Mouse (Mus musculus) G1E (cell line): Measurements from ENCODE around the gene Irgm1. TPM values are rescaled to one million over a fixed set of nuclear protein-coding genes. Genes with fewer than 3 reads are reported as not detected.
A peak's percentile ranks its signal among the peaks of the same experiment; 100 is the strongest.
"Not testable (repeated sequence)": the region's sequence is repeated elsewhere in the genome, so short reads cannot be mapped to it uniquely, and the experiment has no call there.

ENCODE experiments used
- ATAC-seq: 2 replicates; pipeline ENCODE4 v1.8.0; 2016; ENCODE audit warnings: mild to moderate bottlenecking; ENCODE audit not compliant: insufficient number of reproducible peaks, poor library complexity, low FRiP score, severe bottlenecking; ENCODE audit errors: extremely low read depth
- DNase-seq: peaks from one replicate; pipeline ENCODE4 v3.0.0; 2012; ENCODE audit warnings: low spot score
- H3K27me3 ChIP-seq: 2 replicates; pipeline ENCODE4 v1.6.1; 2012; ENCODE audit warnings: mild to moderate bottlenecking, low read length, inconsistent platforms; ENCODE audit not compliant: insufficient read depth
- H3K36me3 ChIP-seq: replicated peaks from 2 replicates; pipeline ENCODE3; 2012; ENCODE audit warnings: mild to moderate bottlenecking, inconsistent platforms
- H3K4me1 ChIP-seq: 2 replicates; pipeline ENCODE4 v1.6.1; 2012; ENCODE audit warnings: low read depth, low read length, inconsistent platforms, mixed read lengths; ENCODE audit not compliant: insufficient read depth
- H3K4me3 ChIP-seq: 2 replicates; pipeline ENCODE4 v1.5.1; 2012; ENCODE audit warnings: low read depth, mild to moderate bottlenecking, inconsistent platforms, low read length, moderate library complexity, mixed read lengths
- H3K9me3 ChIP-seq: replicated peaks from 2 replicates; pipeline ENCODE4 v1.6.1; 2012; ENCODE audit warnings: inconsistent platforms
- CTCF ChIP-seq: IDR thresholded peaks from 2 replicates; pipeline ENCODE4 v1.5.1; 2012; ENCODE audit warnings: low read depth, low read length, inconsistent platforms, mixed read lengths
- GATA1 ChIP-seq: IDR thresholded peaks from 2 replicates; pipeline ENCODE4 v1.6.1; 2012; ENCODE audit warnings: borderline replicate concordance, low read length, inconsistent platforms, mixed read lengths
- GATA2 ChIP-seq: IDR thresholded peaks from 2 replicates; pipeline ENCODE4 v1.6.1; 2012; ENCODE audit warnings: low read depth, low read length, inconsistent platforms, borderline replicate concordance
- POLR2AphosphoS5 ChIP-seq: IDR thresholded peaks from 2 replicates; pipeline ENCODE4 v1.6.1; 2012; ENCODE audit warnings: low read depth, low read length, inconsistent platforms; ENCODE audit not compliant: insufficient replicate concordance
- TAL1 ChIP-seq: conservative IDR thresholded peaks from 2 replicates; pipeline ENCODE4 v1.6.1; 2012; ENCODE audit warnings: low read depth, low read length, inconsistent platforms, mixed read lengths
- polyA plus RNA-seq: library from polyadenylated mRNA; stranded (reverse); fragments of >175 nt; gene quantifications from 2 replicates; pipeline ENCODE4 v1.2.3, GENCODE M21; 2012
- total RNA-seq, 2 experiments: library from RNA; stranded (forward) in 1 of 2; stranded (reverse) in 1 of 2; fragments of 200-1000 nt in 1 of 2; fragments of >200 nt in 1 of 2; fragmentation: Nextera tagmentation in 1 of 2; gene quantifications; 2 replicates each; pipeline ENCODE4 v1.2.3; 2014 to 2017

The Irgm1 gene
- total RNA-seq (2014; fragmentation: Nextera tagmentation) (39.3 and 44.2 TPM in 2 replicates), total RNA-seq (2017) (73.5 and 75.4 TPM in 2 replicates), polyA plus RNA-seq (2.3 and 2.9 TPM in 2 replicates)

DNA sequence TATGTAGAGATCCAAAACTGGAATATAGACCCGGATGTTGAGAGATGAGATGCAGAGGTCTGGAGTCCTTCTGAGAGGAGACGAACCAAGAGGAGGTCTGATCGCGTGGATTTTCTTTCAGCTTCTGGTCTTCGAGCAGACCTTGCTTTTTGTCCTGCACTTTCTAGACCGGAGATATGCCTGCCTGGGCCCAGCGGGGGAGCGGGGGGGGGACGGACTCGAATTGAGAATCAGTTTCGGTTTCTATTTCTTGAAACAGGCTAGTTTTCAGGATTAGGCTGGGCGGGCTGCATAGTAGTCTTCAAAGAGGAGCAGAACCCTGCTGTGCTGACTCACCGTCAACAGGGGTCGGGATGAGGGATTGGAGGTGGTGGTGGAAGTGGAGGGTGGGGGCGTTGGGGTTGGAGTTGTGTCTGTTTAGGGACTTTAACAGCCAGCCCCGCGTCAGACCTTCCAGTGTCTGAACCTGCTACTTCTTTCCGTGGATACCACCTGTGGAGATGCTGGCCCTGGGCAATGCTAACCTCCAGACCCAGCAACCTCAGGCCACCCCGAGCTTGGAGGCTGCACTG, at the start of gene Irgm1:
Gene Irgm1, minus strand, starts transcription at position 483 of the 572 bp plus-strand sequence.
- Histone ChIP-seq H3K4me3 (peak within 1 kb of the TSS; percentile 75), H3K27me3 (no peaks in the 10 kb centered on the region), H3K36me3 (peaks cover 29% of the 10 kb centered on the region), H3K4me1 (peaks cover 77% of the 10 kb centered on the region), H3K9me3 (no peaks in the 10 kb centered on the region)
- ATAC-seq, result 0 out of 2 replicates have a peak, but pooled peaks have one; percentile 23
- no peak for TF ChIP-seq GATA2
- no peak for TF ChIP-seq POLR2AphosphoS5
- no peak for TF ChIP-seq GATA1
- TF ChIP-seq TAL1, result no peak
- no peak for TF ChIP-seq CTCF
- peak; percentile 53 for DNase-seq

DNA sequence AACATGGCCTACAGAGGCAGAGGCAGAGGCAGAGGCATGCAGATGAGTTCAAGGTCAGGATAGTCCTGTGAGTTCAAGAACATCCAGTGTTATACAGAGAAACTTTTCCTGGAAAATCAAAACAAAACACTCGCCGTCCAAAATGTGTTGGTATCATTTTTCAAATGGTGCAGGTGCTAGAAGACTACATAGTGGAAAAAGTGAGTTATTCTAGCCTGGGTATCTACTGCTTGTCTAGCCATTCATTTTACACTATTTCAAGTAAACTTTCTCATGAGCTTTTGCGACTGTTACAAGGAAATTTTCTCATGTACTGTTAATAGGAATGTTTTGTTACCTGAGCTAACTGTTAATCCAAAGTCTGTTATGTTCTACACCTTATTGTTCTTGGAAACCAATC, 46.9 kb upstream of the Irgm1 start:
- DNase-seq (no peak), ATAC-seq (no peak)
- Histone ChIP-seq H3K4me3 (no peak overlapping the region), H3K27me3 (no peaks in the 10 kb centered on the region), H3K36me3 (no peaks in the 10 kb centered on the region), H3K4me1 (peaks cover 4% of the 10 kb centered on the region; the same call in 1 of the 2 replicates), H3K9me3 (no peaks in the 10 kb centered on the region)
- TF ChIP-seq POLR2AphosphoS5, result no peak

GRCm38 (mm10) chr11:48913611-48914010, 42.1 kb upstream of the Irgm1 start:
- ATAC-seq, result no peak
- peaks cover 12% of the 10 kb centered on the region for H3K4me1 ChIP-seq
- H3K9me3 ChIP-seq, result no peaks in the 10 kb centered on the region
- H3K36me3 ChIP-seq, result no peaks in the 10 kb centered on the region
- no peak for DNase-seq
- no peaks in the 10 kb centered on the region for H3K27me3 ChIP-seq
- no peak overlapping the region for H3K4me3 ChIP-seq
- no peak for TF ChIP-seq POLR2AphosphoS5
- TF ChIP-seq TAL1, result no peak
- no peak for TF ChIP-seq CTCF
- TF ChIP-seq GATA1, result no peak
- TF ChIP-seq GATA2, result no peak

- ATAC-seq (peak; percentile 90), DNase-seq (peak; percentile 23)
- H3K9me3 ChIP-seq, result no peaks in the 10 kb centered on the region
- H3K4me3 ChIP-seq, result no peak overlapping the region
- H3K4me1 ChIP-seq, result peaks cover 26% of the 10 kb centered on the region
- H3K27me3 ChIP-seq, result no peaks in the 10 kb centered on the region
- H3K36me3 ChIP-seq, result no peaks in the 10 kb centered on the region
- TF ChIP-seq TAL1, result no peak
- no peak for TF ChIP-seq POLR2AphosphoS5
- TF ChIP-seq GATA1, result no peak
- TF ChIP-seq CTCF, result no peak
- TF ChIP-seq GATA2, result no peak
Measured at GRCm38 (mm10) chr11:48908459-48908858, 37.0 kb upstream of the Irgm1 start.

GRCm38 (mm10) chr11:48902021-48902420, 30.5 kb upstream of the Irgm1 start, which contains the start of gene Gm5431:
Gene Gm5431, minus strand, starts transcription at chr11:48902214.
- TF ChIP-seq CTCF (no peak), GATA2 (no peak), POLR2AphosphoS5 (no peak), TAL1 (no peak), GATA1 (no peak)
- H3K4me3 ChIP-seq, result no peak within 1 kb of the TSS
- no peaks in the 10 kb centered on the region for H3K27me3 ChIP-seq
- peaks cover 23% of the 10 kb centered on the region for H3K4me1 ChIP-seq
- ATAC-seq (no peak), DNase-seq (no peak)
- H3K9me3 ChIP-seq, result no peaks in the 10 kb centered on the region
- no peaks in the 10 kb centered on the region for H3K36me3 ChIP-seq

DNA sequence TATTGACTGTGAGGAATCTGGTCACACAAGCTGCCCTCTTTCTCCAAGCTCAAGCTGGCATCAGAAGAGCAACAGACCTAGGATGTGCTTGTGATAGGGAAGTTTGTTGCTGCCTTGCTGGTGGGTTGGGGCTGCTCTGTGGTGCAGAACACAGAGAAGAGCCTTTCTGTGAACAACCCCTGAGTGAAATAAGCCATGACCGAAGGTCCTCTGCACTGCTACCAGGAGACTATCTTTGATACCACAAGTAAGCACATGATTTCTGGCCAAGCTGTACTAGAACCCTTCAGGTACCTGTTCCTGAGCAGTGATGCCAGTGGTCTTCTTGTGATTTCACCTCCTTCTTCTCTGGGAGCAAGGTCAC, 30.1 kb upstream of the Irgm1 start:
- H3K4me1 ChIP-seq, result peaks cover 23% of the 10 kb centered on the region
- not testable (repeated sequence) for H3K36me3 ChIP-seq, ATAC-seq, H3K9me3 ChIP-seq, H3K27me3 ChIP-seq, H3K4me3 ChIP-seq, DNase-seq

DNA sequence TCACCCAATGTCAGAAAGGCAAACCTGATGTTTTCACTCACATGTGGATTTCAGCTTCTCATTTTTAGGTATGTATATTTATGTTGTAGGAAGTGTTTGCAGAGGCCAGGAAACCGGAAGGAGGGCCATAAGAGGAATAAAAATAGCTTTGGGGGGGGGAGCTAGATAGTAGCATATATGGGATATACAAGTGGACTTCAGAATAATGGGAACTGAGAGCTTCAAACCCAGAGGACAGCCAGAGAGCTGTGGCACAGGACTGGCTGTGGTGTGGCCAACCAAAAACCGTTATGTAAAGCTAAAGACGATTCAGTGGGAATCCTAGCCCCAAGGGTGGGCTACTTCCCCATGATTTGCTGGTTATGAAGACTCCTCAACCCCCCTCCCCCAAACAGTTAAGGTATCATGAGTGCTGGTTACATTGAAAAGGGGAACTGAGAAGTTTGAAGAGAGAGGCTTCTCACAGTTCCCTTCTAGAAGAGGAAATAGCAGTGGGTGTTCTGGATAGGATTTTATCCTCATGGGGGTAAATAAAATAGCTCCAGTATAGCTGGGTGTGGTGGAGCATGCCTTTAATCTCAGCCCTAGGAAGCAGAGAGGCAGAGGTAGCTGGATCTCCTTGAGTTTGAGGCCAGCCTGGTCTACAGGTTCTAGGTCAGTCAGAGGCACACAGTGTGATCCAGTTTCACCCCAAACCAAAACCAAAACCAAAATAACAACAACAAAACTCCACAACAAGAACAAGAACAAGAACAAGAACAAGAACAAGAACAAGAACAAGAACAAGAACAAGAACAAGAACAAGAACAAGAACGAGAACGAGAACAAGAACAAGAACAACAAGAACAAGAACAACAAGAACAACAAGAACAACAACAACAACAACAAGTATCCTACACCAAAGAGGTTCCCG, 29.4 kb upstream of the Irgm1 start:
- H3K4me3 ChIP-seq, H3K36me3 ChIP-seq, H3K9me3 ChIP-seq, DNase-seq, H3K27me3 ChIP-seq: not testable (repeated sequence)
- H3K4me1 ChIP-seq, result peaks cover 23% of the 10 kb centered on the region
- ATAC-seq, result peak; percentile 40; the same call in 1 of the 2 replicates
